Mouse (Mus musculus) hindbrain, embryonic 11.5 days (tissue): ENCODE measurements around the gene 1700012B07Rik. TPM values are rescaled to one million over a fixed set of nuclear protein-coding genes. Genes with fewer than 3 reads are reported as not detected.

Source experiments
- ATAC-seq: fragments of 200-750 bp; cut with Nextera tagmentation; 2 replicates; pipeline ENCODE4 v1.8.0; 2017; ENCODE audit warnings: mild to moderate bottlenecking, moderate TSS enrichment, moderate library complexity; ENCODE audit not compliant: low FRiP score
- DNase-seq: peaks from one replicate; pipeline ENCODE4 v3.0.0-alpha.2; 2015; ENCODE audit warnings: low spot score
- H3K27ac ChIP-seq: fragments of 300-500 bp; sonication (generic); 2 replicates; pipeline ENCODE4 v1.5.1; 2014; ENCODE audit warnings: mild to moderate bottlenecking, low read depth, low read length
- H3K27me3 ChIP-seq: fragments of 300-500 bp; sonication (generic); 2 replicates; pipeline ENCODE4 v1.6.1; 2014; ENCODE audit warnings: mild to moderate bottlenecking, low read length, moderate library complexity, mixed read lengths; ENCODE audit not compliant: control insufficient read depth, insufficient read depth
- H3K36me3 ChIP-seq: fragments of 300-500 bp; sonication (generic); 2 replicates; pipeline ENCODE4 v1.6.1; 2014; ENCODE audit warnings: mild to moderate bottlenecking, low read length, moderate library complexity, mixed read lengths; ENCODE audit not compliant: control insufficient read depth, insufficient read depth
- H3K4me1 ChIP-seq: fragments of 300-500 bp; sonication (generic); replicated peaks from 2 replicates; pipeline ENCODE4 v1.6.1; 2014; ENCODE audit warnings: low read length, mixed read lengths; ENCODE audit not compliant: control insufficient read depth, insufficient read depth
- H3K4me2 ChIP-seq: fragments of 300-500 bp; sonication (generic); replicated peaks from 2 replicates; pipeline ENCODE4 v1.6.1; 2014; ENCODE audit warnings: mild to moderate bottlenecking, low read depth, low read length
- H3K4me3 ChIP-seq: fragments of 300-500 bp; sonication (generic); 2 replicates; pipeline ENCODE4 v1.5.1; 2014; ENCODE audit warnings: low read depth, low read length
- H3K9ac ChIP-seq: fragments of 300-500 bp; sonication (generic); 2 replicates; pipeline ENCODE4 v1.6.1; 2014; ENCODE audit warnings: low read depth, low read length
- H3K9me3 ChIP-seq: fragments of 300-500 bp; sonication (generic); 2 replicates; pipeline ENCODE4 v1.6.1; 2016; ENCODE audit warnings: low read length; ENCODE audit not compliant: control insufficient read depth
- WGBS: fragments of 180-500 bp; shearing (Covaris S2); extraction: QIAGEN DNeasy Blood & Tissue Kit; methylation state at CpG from one replicate; pipeline ENCODE4 v1.1.7; 2014; 5-methylcytosine and 5-hydroxymethylcytosine counted together
- polyA plus RNA-seq: library from polyadenylated mRNA; unstranded; fragments of >200 nt; fragmentation: Nextera tagmentation; extraction: Ambion mirVana; gene quantifications from 2 replicates; pipeline ENCODE4 v1.2.1, GENCODE M21; 2014

The 1700012B07Rik gene
- polyA plus RNA-seq, 1 experiment from 2014 or later: not detected

GRCm38 (mm10) chr11:109751636-109752603 is 75.9 kb downstream of the 1700012B07Rik start:
- no peaks in the 10 kb centered on the region for H3K27me3 ChIP-seq
- no peaks in the 10 kb centered on the region for H3K36me3 ChIP-seq
- H3K9me3 ChIP-seq: no peaks in the 10 kb centered on the region
- no peak overlapping the region for H3K4me2 ChIP-seq
- no peak overlapping the region for H3K9ac ChIP-seq
- 46% methylated on average over 12 of the region's 12 CpGs for WGBS
- no peak overlapping the region for H3K27ac ChIP-seq
- H3K4me1 ChIP-seq: no peaks in the 10 kb centered on the region
- DNase-seq (peak; percentile 14), ATAC-seq (no peak)
- no peak overlapping the region for H3K4me3 ChIP-seq

- Histone ChIP-seq H3K4me2 (no peak overlapping the region), H3K36me3 (no peaks in the 10 kb centered on the region), H3K4me3 (no peak overlapping the region), H3K9ac (no peak overlapping the region), H3K27ac (no peak overlapping the region), H3K9me3 (no peaks in the 10 kb centered on the region), H3K4me1 (no peaks in the 10 kb centered on the region), H3K27me3 (no peaks in the 10 kb centered on the region)
- ATAC-seq: no peak
- 86% methylated on average over 4 of the region's 4 CpGs for WGBS
- DNase-seq: no peak
Measured at GRCm38 (mm10) chr11:109745210-109745609, 82.6 kb downstream of the 1700012B07Rik start.

- Histone ChIP-seq H3K36me3 (no peaks in the 10 kb centered on the region), H3K4me2 (no peak overlapping the region), H3K27me3 (no peaks in the 10 kb centered on the region), H3K9me3 (no peaks in the 10 kb centered on the region), H3K27ac (no peak overlapping the region), H3K9ac (no peak overlapping the region), H3K4me1 (no peaks in the 10 kb centered on the region), H3K4me3 (no peak overlapping the region)
- 72% methylated on average over 3 of the region's 3 CpGs for WGBS
- no peak for DNase-seq
- ATAC-seq: no peak
Measured at GRCm38 (mm10) chr11:109737967-109738366, 89.9 kb downstream of the 1700012B07Rik start.

Other genes starting within 250 kb of the 1700012B07Rik start
- gene Wipi1, start 216.1 kb downstream of the 1700012B07Rik start, polyA plus RNA-seq: 12.2 and 12.3 TPM in 2 replicates
- gene Prkar1a, start 178.6 kb downstream of the 1700012B07Rik start, polyA plus RNA-seq: 411 and 461 TPM in 2 replicates
- gene Fam20a, start 105.8 kb downstream of the 1700012B07Rik start, polyA plus RNA-seq: 1.9 and 3.0 TPM in 2 replicates
- 0.64 and 0.71 TPM in 2 replicates for gene Abca8b, start 167.8 kb upstream of the 1700012B07Rik start, polyA plus RNA-seq